Mouse (Mus musculus) midbrain, embryonic 15.5 days (tissue): ENCODE data around the gene Tent5b. TPM values are rescaled to one million over a fixed set of nuclear protein-coding genes. Genes with fewer than 3 reads are reported as not detected.

Source experiments
- ATAC-seq: fragments of 200-750 bp; cut with Nextera tagmentation; replicated peaks from 2 replicates; pipeline ENCODE4 v1.8.0; 2017; ENCODE audit warnings: moderate TSS enrichment
- H3K27ac ChIP-seq: fragments of 300-500 bp; sonication (generic); 2 replicates; pipeline ENCODE4 v1.5.1; 2015; ENCODE audit warnings: mild to moderate bottlenecking, inconsistent platforms
- H3K27me3 ChIP-seq: fragments of 300-500 bp; sonication (generic); replicated peaks from 2 replicates; pipeline ENCODE4 v1.6.1; 2015; ENCODE audit warnings: inconsistent platforms
- H3K36me3 ChIP-seq: fragments of 300-500 bp; sonication (generic); replicated peaks from 2 replicates; pipeline ENCODE4 v1.6.1; 2015; ENCODE audit warnings: inconsistent platforms
- H3K4me1 ChIP-seq: fragments of 300-500 bp; sonication (generic); 2 replicates; pipeline ENCODE4 v1.6.1; 2015; ENCODE audit warnings: inconsistent platforms
- H3K4me2 ChIP-seq: fragments of 300-500 bp; sonication (generic); 2 replicates; pipeline ENCODE4 v1.6.1; 2015; ENCODE audit warnings: inconsistent platforms, mild to moderate bottlenecking, moderate library complexity
- H3K4me3 ChIP-seq: fragments of 300-500 bp; sonication (generic); 2 replicates; pipeline ENCODE4 v1.5.1; 2015; ENCODE audit warnings: mild to moderate bottlenecking, inconsistent platforms
- H3K9ac ChIP-seq: fragments of 300-500 bp; sonication (generic); 2 replicates; pipeline ENCODE4 v1.6.1; 2015; ENCODE audit warnings: mild to moderate bottlenecking, inconsistent platforms
- H3K9me3 ChIP-seq: fragments of 300-500 bp; sonication (generic); 2 replicates; pipeline ENCODE4 v1.6.1; 2016; ENCODE audit warnings: inconsistent platforms
- WGBS: fragments of 180-500 bp; shearing (Covaris S2); methylation state at CpG from one replicate; pipeline ENCODE4 v1.1.7; 2015; ENCODE audit warnings: mixed read lengths; 5-methylcytosine and 5-hydroxymethylcytosine counted together
- polyA plus RNA-seq: library from polyadenylated mRNA; unstranded; fragments of >200 nt; fragmentation: Nextera tagmentation; extraction: Ambion mirVana; gene quantifications from 2 replicates; pipeline ENCODE4 v1.2.1, GENCODE M21; 2015

The Tent5b gene
- polyA plus RNA-seq: 0.22 and 0.37 TPM in 2 replicates

GRCm38 (mm10) chr4:133479458-133480184 lies at the start of gene Tent5b:
TSS of gene Tent5b (plus strand) at chr4:133480132.
- WGBS: 3% methylated on average over 29 of the region's 29 CpGs
- Histone ChIP-seq H3K9ac (0 out of 2 replicates have a peak within 1 kb of the TSS, but pooled peaks have one; percentile 7), H3K9me3 (no peaks in the 10 kb centered on the region)

GRCm38 (mm10) chr4:133431508-133431907 lies 48.4 kb upstream of the Tent5b start:
- Histone ChIP-seq H3K36me3 (no peaks in the 10 kb centered on the region), H3K27ac (no peak overlapping the region), H3K4me3 (no peak overlapping the region), H3K4me1 (peaks cover 9% of the 10 kb centered on the region), H3K27me3 (no peaks in the 10 kb centered on the region), H3K4me2 (no peak overlapping the region), H3K9me3 (no peaks in the 10 kb centered on the region), H3K9ac (no peak overlapping the region)
- ATAC-seq: no peak
- 29% methylated on average over 6 of the region's 6 CpGs for WGBS

More at GRCm38 (mm10) chr4:133479458-133480184, at the start of gene Tent5b:
- Histone ChIP-seq H3K4me3 (peak within 1 kb of the TSS; percentile 40), H3K4me1 (peaks cover 7% of the 10 kb centered on the region; the same call in 1 of the 2 replicates), H3K27me3 (peaks cover 32% of the 10 kb centered on the region), H3K36me3 (no peaks in the 10 kb centered on the region), H3K4me2 (peak within 1 kb of the TSS; percentile 54), H3K27ac (no peak within 1 kb of the TSS)
- ATAC-seq: peak; percentile 96

GRCm38 (mm10) chr4:133432560-133433171 lies 47.3 kb upstream of the Tent5b start:
- no peaks in the 10 kb centered on the region for H3K9me3 ChIP-seq
- peak overlapping the region; percentile 31 for H3K4me2 ChIP-seq
- WGBS: 16% methylated on average over 17 of the region's 17 CpGs
- peaks cover 9% of the 10 kb centered on the region for H3K4me1 ChIP-seq
- no peaks in the 10 kb centered on the region for H3K36me3 ChIP-seq
- no peak overlapping the region for H3K4me3 ChIP-seq
- peak; percentile 74 for ATAC-seq
- peak overlapping the region; percentile 55; the same call in 1 of the 2 replicates for H3K27ac ChIP-seq
- no peak overlapping the region for H3K9ac ChIP-seq
- H3K27me3 ChIP-seq: no peaks in the 10 kb centered on the region

GRCm38 (mm10) chr4:133435921-133436320 lies 44.0 kb upstream of the Tent5b start:
- no peaks in the 10 kb centered on the region for H3K36me3 ChIP-seq
- no peak overlapping the region for H3K9ac ChIP-seq
- H3K4me3 ChIP-seq: no peak overlapping the region
- 92% methylated on average over 11 of the region's 11 CpGs for WGBS
- H3K4me1 ChIP-seq: peaks cover 27% of the 10 kb centered on the region
- no peak overlapping the region for H3K4me2 ChIP-seq
- H3K9me3 ChIP-seq: no peaks in the 10 kb centered on the region
- ATAC-seq: no peak
- H3K27me3 ChIP-seq: no peaks in the 10 kb centered on the region
- H3K27ac ChIP-seq: no peak overlapping the region

GRCm38 (mm10) chr4:133439460-133440376 lies 40.2 kb upstream of the Tent5b start:
- H3K4me1 ChIP-seq: peaks cover 18% of the 10 kb centered on the region
- H3K9me3 ChIP-seq: no peaks in the 10 kb centered on the region
- WGBS: 8% methylated on average over 17 of the region's 17 CpGs
- ATAC-seq: peak; percentile 91
- peak overlapping the region; percentile 38 for H3K4me2 ChIP-seq
- no peak overlapping the region; the same call in 1 of the 2 replicates for H3K9ac ChIP-seq
- no peaks in the 10 kb centered on the region for H3K36me3 ChIP-seq
- no peaks in the 10 kb centered on the region for H3K27me3 ChIP-seq
- H3K27ac ChIP-seq: peak overlapping the region; percentile 80
- H3K4me3 ChIP-seq: no peak overlapping the region

GRCm38 (mm10) chr4:133440377-133440795 lies 39.5 kb upstream of the Tent5b start:
- Histone ChIP-seq H3K4me3 (no peak overlapping the region), H3K9ac (no peak overlapping the region; the same call in 1 of the 2 replicates), H3K4me1 (peaks cover 18% of the 10 kb centered on the region), H3K4me2 (peak overlapping the region; percentile 38), H3K36me3 (no peaks in the 10 kb centered on the region), H3K9me3 (no peaks in the 10 kb centered on the region), H3K27me3 (no peaks in the 10 kb centered on the region), H3K27ac (peak overlapping the region; percentile 80)
- peak; percentile 73 for ATAC-seq
- WGBS: 3% methylated on average over 6 of the region's 6 CpGs

GRCm38 (mm10) chr4:133442194-133442593 lies 37.7 kb upstream of the Tent5b start:
- Histone ChIP-seq H3K4me1 (peaks cover 18% of the 10 kb centered on the region), H3K4me2 (no peak overlapping the region), H3K27me3 (no peaks in the 10 kb centered on the region), H3K36me3 (no peaks in the 10 kb centered on the region), H3K27ac (no peak overlapping the region), H3K4me3 (no peak overlapping the region), H3K9ac (no peak overlapping the region), H3K9me3 (no peaks in the 10 kb centered on the region)
- no peak for ATAC-seq
- 37% methylated on average over 3 of the region's 3 CpGs for WGBS

- H3K27me3 ChIP-seq: no peaks in the 10 kb centered on the region
- WGBS: 45% methylated on average over 5 of the region's 5 CpGs
- H3K4me1 ChIP-seq: peaks cover 18% of the 10 kb centered on the region
- no peaks in the 10 kb centered on the region for H3K36me3 ChIP-seq
- no peak overlapping the region for H3K4me2 ChIP-seq
- H3K4me3 ChIP-seq: no peak overlapping the region
- ATAC-seq: no peak
- H3K9ac ChIP-seq: no peak overlapping the region
- peak overlapping the region; percentile 66 for H3K27ac ChIP-seq
- no peaks in the 10 kb centered on the region for H3K9me3 ChIP-seq
These were observed 36.8 kb upstream of the Tent5b start for GRCm38 (mm10) chr4:133443085-133443484.

GRCm38 (mm10) chr4:133445727-133446126 lies 34.2 kb upstream of the Tent5b start:
- no peak overlapping the region for H3K4me3 ChIP-seq
- H3K9ac ChIP-seq: no peak overlapping the region
- H3K9me3 ChIP-seq: no peaks in the 10 kb centered on the region
- ATAC-seq: no peak
- WGBS: 90% methylated on average over 5 of the region's 5 CpGs
- H3K36me3 ChIP-seq: no peaks in the 10 kb centered on the region
- peaks cover 5% of the 10 kb centered on the region for H3K4me1 ChIP-seq
- no peaks in the 10 kb centered on the region for H3K27me3 ChIP-seq
- no peak overlapping the region for H3K27ac ChIP-seq
- H3K4me2 ChIP-seq: no peak overlapping the region

GRCm38 (mm10) chr4:133447366-133447765 lies 32.6 kb upstream of the Tent5b start:
- Histone ChIP-seq H3K4me1 (0 out of 2 replicates have a peak, but pooled peaks cover 2% of the 10 kb centered on the region), H3K27me3 (no peaks in the 10 kb centered on the region), H3K9ac (no peak overlapping the region), H3K4me2 (no peak overlapping the region), H3K36me3 (no peaks in the 10 kb centered on the region), H3K27ac (no peak overlapping the region), H3K9me3 (no peaks in the 10 kb centered on the region), H3K4me3 (no peak overlapping the region)
- ATAC-seq: no peak
- 59% methylated on average over 5 of the region's 5 CpGs for WGBS

- Histone ChIP-seq H3K9me3 (no peaks in the 10 kb centered on the region), H3K4me3 (no peak overlapping the region), H3K4me1 (0 out of 2 replicates have a peak, but pooled peaks cover 2% of the 10 kb centered on the region), H3K27me3 (no peaks in the 10 kb centered on the region), H3K9ac (no peak overlapping the region), H3K27ac (no peak overlapping the region), H3K4me2 (no peak overlapping the region), H3K36me3 (no peaks in the 10 kb centered on the region)
- ATAC-seq: no peak
- WGBS: 73% methylated on average over 11 of the region's 11 CpGs
These were observed 32.0 kb upstream of the Tent5b start for GRCm38 (mm10) chr4:133447967-133448366.
